Mouse (Mus musculus): ENCODE measurements at regions not wholly inside any gene's neighbourhood (a gene's known extent, or its start where the extent isn't known, plus 50 kb on each side); places are given as distances from the start of the nearest gene placed in this dataset.

DNA sequence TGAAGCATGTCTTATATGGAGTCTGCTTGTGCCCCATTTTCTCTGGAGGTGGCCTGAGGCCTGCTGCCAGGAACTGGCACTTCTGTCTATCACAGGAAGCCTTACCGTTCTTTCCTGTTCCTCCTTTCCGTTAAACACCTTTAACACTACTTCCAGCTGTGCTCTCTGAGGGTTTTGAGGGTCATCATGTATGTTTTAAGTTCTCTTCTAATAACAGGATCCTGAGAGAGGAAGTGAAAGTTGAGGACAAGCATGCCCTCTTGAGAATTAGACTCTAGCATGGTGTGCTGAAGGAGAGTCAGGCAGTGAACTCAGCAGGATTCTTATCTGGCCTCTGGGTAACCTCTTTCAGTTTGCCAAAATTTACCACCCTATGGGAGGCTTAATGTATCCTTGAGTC is 418.0 kb upstream of the 9430069I07Rik start:
- ATAC-seq (no peak), DNase-seq (no peak)
- Histone ChIP-seq H3K36me3 (replicated peaks; ENCODE audit: insufficient read depth, low read length) (no peaks in the 10 kb centered on the region), H3K4me1 (ENCODE audit: insufficient read depth) (no peaks in the 10 kb centered on the region; the same call in 1 of the 2 replicates), H3K27me3 (ENCODE audit: insufficient read depth, low read length) (no peaks in the 10 kb centered on the region), H3K9ac (replicated peaks) (no peak overlapping the region), H3K27ac (ENCODE audit: low read depth) (no peak overlapping the region), H3K4me2 (ENCODE audit: low read depth, low read length) (no peak overlapping the region), H3K9me3 (ENCODE audit: low read length) (no peaks in the 10 kb centered on the region), H3K4me3 (ENCODE audit: low read depth, low read length) (no peak overlapping the region)
- WGBS (ENCODE audit: insufficient replicate concordance): 46% methylated on average over 2 of the region's 2 CpGs
- TF ChIP-seq EP300 (IDR thresholded peaks at IDR 0.05; ENCODE audit: low read depth) (no peak), CTCF (IDR thresholded peaks at IDR 0.05; ENCODE audit: low read depth) (no peak)

DNA sequence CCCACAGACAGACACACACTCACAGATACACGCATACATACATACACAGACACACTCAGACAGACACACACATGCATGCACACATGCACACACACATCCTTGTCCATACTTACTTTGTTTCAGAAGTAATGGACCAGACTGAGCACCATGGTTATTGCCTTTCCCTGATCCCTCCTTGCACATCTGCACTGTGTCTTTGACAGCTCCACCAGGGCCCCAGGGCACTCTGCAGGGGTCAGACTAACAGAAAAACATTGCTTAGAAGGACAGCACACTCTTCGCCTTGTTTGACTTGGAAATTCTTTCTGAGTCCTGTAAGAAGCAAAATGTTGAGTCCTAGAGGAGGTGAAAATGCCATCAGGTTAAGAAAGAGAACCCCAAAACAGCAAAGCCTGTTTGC is 394.1 kb upstream of the 9430069I07Rik start:
- Histone ChIP-seq H3K4me2 (ENCODE audit: low read depth, low read length) (no peak overlapping the region), H3K4me3 (ENCODE audit: low read depth, low read length) (no peak overlapping the region), H3K4me1 (ENCODE audit: insufficient read depth) (no peaks in the 10 kb centered on the region), H3K9ac (replicated peaks) (no peak overlapping the region), H3K9me3 (ENCODE audit: low read length) (no peaks in the 10 kb centered on the region), H3K36me3 (replicated peaks; ENCODE audit: insufficient read depth, low read length) (no peaks in the 10 kb centered on the region), H3K27ac (ENCODE audit: low read depth) (no peak overlapping the region), H3K27me3 (ENCODE audit: insufficient read depth, low read length) (no peaks in the 10 kb centered on the region)
- TF ChIP-seq EP300 (IDR thresholded peaks at IDR 0.05; ENCODE audit: low read depth) (no peak), CTCF (IDR thresholded peaks at IDR 0.05; ENCODE audit: low read depth) (no peak)
- no peak for ATAC-seq
- 70% methylated on average over 2 of the region's 2 CpGs for WGBS (ENCODE audit: insufficient replicate concordance)
- DNase-seq: no peak

DNA sequence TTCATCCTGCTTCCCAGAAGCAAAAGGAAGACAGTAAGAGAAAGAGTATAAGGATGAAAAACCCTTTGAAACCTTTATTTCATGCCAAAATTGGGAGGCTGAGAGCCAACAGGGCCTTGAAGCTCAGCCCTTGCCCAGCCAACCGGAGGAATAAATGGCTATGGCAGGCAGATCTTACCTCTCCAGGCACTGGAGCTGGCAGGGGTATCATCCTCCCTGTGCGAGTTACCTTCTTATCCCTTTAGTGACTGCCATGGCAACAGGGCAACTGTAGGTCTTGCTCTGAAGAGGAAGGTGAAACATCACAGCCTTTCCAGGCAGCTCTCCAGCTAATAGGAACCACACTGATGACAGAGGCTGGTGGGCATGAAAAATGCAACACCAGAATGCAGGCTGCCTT is 393.3 kb upstream of the 9430069I07Rik start:
- ATAC-seq: no peak
- Histone ChIP-seq H3K36me3 (replicated peaks; ENCODE audit: insufficient read depth, low read length) (no peaks in the 10 kb centered on the region), H3K4me3 (ENCODE audit: low read depth, low read length) (no peak overlapping the region), H3K4me1 (ENCODE audit: insufficient read depth) (no peaks in the 10 kb centered on the region), H3K9me3 (ENCODE audit: low read length) (no peaks in the 10 kb centered on the region), H3K4me2 (ENCODE audit: low read depth, low read length) (no peak overlapping the region), H3K27ac (ENCODE audit: low read depth) (no peak overlapping the region), H3K9ac (replicated peaks) (no peak overlapping the region), H3K27me3 (ENCODE audit: insufficient read depth, low read length) (no peaks in the 10 kb centered on the region)
- 64% methylated on average over 2 of the region's 2 CpGs for WGBS (ENCODE audit: insufficient replicate concordance)
- DNase-seq: no peak
- TF ChIP-seq EP300 (IDR thresholded peaks at IDR 0.05; ENCODE audit: low read depth): no peak
- TF ChIP-seq CTCF (IDR thresholded peaks at IDR 0.05; ENCODE audit: low read depth): no peak

- DNase-seq (no peak), ATAC-seq (no peak)
- Histone ChIP-seq H3K4me3 (ENCODE audit: low read depth, low read length) (no peak overlapping the region), H3K9me3 (ENCODE audit: low read length) (no peaks in the 10 kb centered on the region), H3K27ac (ENCODE audit: low read depth) (no peak overlapping the region), H3K9ac (replicated peaks) (no peak overlapping the region), H3K36me3 (replicated peaks; ENCODE audit: insufficient read depth, low read length) (no peaks in the 10 kb centered on the region), H3K4me2 (ENCODE audit: low read depth, low read length) (no peak overlapping the region), H3K4me1 (ENCODE audit: insufficient read depth) (no peaks in the 10 kb centered on the region), H3K27me3 (ENCODE audit: insufficient read depth, low read length) (no peaks in the 10 kb centered on the region)
- no peak for TF ChIP-seq CTCF (IDR thresholded peaks at IDR 0.05; ENCODE audit: low read depth)
- WGBS (ENCODE audit: insufficient replicate concordance): 70% methylated on average over 4 of the region's 4 CpGs
These were observed 389.4 kb upstream of the 9430069I07Rik start for GRCm38 (mm10) chr15:34747111-34747510.

DNA sequence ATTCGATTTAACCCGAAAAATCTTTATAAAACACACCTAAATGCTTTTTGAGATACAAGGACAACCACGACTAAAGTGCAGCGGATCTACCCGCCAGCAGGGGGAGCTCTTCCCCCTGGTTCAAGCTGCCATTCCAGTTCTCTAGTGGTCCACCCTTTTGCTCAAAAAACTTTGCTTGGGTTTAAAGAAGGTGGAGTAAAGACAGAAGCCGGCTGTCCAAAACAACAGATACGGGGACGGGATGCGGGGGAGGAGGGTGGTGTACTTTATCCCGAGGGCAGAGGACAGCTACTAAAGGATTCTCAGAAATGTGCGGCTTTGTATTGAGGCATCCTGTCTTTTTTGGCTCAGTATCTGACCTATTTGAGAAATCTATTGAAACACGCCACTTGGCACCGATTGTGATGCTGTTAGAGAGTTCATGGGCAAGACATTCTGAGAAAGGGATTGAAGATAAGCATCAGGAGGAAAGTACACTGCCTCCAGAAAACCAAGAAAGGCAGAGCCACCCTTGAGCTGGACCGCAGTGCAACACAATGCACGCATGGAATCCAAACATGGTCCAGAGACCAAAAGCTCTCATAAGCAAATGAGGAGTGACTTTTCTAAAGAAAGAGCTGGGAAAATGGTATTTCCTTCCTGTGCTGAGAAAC is 385.6 kb upstream of the 9430069I07Rik start:
- ATAC-seq (no peak), DNase-seq (peak; percentile 63)
- no peak overlapping the region for H3K4me2 ChIP-seq (ENCODE audit: low read depth, low read length)
- WGBS (ENCODE audit: insufficient replicate concordance): 33% methylated on average over 15 of the region's 15 CpGs
- H3K27me3 ChIP-seq (ENCODE audit: insufficient read depth, low read length): no peaks in the 10 kb centered on the region
- H3K9ac ChIP-seq (replicated peaks): no peak overlapping the region
- no peaks in the 10 kb centered on the region for H3K4me1 ChIP-seq (ENCODE audit: insufficient read depth)
- TF ChIP-seq CTCF (IDR thresholded peaks at IDR 0.05; ENCODE audit: low read depth) (peak; percentile 85), EP300 (IDR thresholded peaks at IDR 0.05; ENCODE audit: low read depth) (no peak)
- H3K27ac ChIP-seq (ENCODE audit: low read depth): no peak overlapping the region
- no peak overlapping the region for H3K4me3 ChIP-seq (ENCODE audit: low read depth, low read length)
- H3K36me3 ChIP-seq (replicated peaks; ENCODE audit: insufficient read depth, low read length): no peaks in the 10 kb centered on the region
- H3K9me3 ChIP-seq (ENCODE audit: low read length): no peaks in the 10 kb centered on the region

- Histone ChIP-seq H3K4me3 (ENCODE audit: low read depth, low read length) (no peak overlapping the region), H3K9ac (replicated peaks) (no peak overlapping the region), H3K4me1 (ENCODE audit: insufficient read depth) (no peaks in the 10 kb centered on the region), H3K27ac (ENCODE audit: low read depth) (no peak overlapping the region), H3K9me3 (ENCODE audit: low read length) (no peaks in the 10 kb centered on the region), H3K4me2 (ENCODE audit: low read depth, low read length) (no peak overlapping the region), H3K36me3 (replicated peaks; ENCODE audit: insufficient read depth, low read length) (no peaks in the 10 kb centered on the region), H3K27me3 (ENCODE audit: insufficient read depth, low read length) (no peaks in the 10 kb centered on the region)
- ATAC-seq (no peak), DNase-seq (no peak)
- 84% methylated on average over 4 of the region's 4 CpGs for WGBS (ENCODE audit: insufficient replicate concordance)
- TF ChIP-seq EP300 (IDR thresholded peaks at IDR 0.05; ENCODE audit: low read depth) (no peak), CTCF (IDR thresholded peaks at IDR 0.05; ENCODE audit: low read depth) (no peak)
These were observed 383.8 kb upstream of the 9430069I07Rik start for GRCm38 (mm10) chr15:34741488-34741887.
